Mouse (Mus musculus) urinary bladder, adult 18-20 months (tissue): ENCODE data around the gene Ccdc159.

ENCODE experiments used
- DNase-seq, 2 experiments: peaks; one replicate each; pipeline ENCODE4 v3.0.0; 2022; ENCODE audit warnings: low spot score in 2 of 2, mixed read lengths in 2 of 2

The Ccdc159 gene

GRCm38 (mm10) chr9:21961366-21961980 is 34.2 kb downstream of the Ccdc159 start:
- DNase-seq = no peak

- DNase-seq = peak in 1 of 2 experiments; percentile 23
Measured at GRCm38 (mm10) chr9:21962010-21962409, 34.7 kb downstream of the Ccdc159 start.

- DNase-seq = peak; percentile 27 to 38
Measured at GRCm38 (mm10) chr9:21962416-21963059, 35.3 kb downstream of the Ccdc159 start.

- DNase-seq = no peak
Measured at GRCm38 (mm10) chr9:21963417-21963816, 36.1 kb downstream of the Ccdc159 start, which contains the start of gene Epor. Epor (minus strand) TSS chr9:21963506.

GRCm38 (mm10) chr9:21968883-21969282 is 41.6 kb downstream of the Ccdc159 start:
- no peak for DNase-seq

GRCm38 (mm10) chr9:21969304-21969703 is 42.0 kb downstream of the Ccdc159 start:
- DNase-seq = no peak

GRCm38 (mm10) chr9:21976626-21977175 is 49.4 kb downstream of the Ccdc159 start:
- DNase-seq = no peak

- DNase-seq = no peak
Measured at GRCm38 (mm10) chr9:21977331-21977730, 50.1 kb downstream of the Ccdc159 start.

- DNase-seq = no peak
Measured at GRCm38 (mm10) chr9:21977972-21978371, 50.7 kb downstream of the Ccdc159 start.

- DNase-seq = no peak
Measured at GRCm38 (mm10) chr9:21978398-21979128, 51.3 kb downstream of the Ccdc159 start.

GRCm38 (mm10) chr9:21983911-21984310 is 56.6 kb downstream of the Ccdc159 start:
- no peak for DNase-seq
